Mouse (Mus musculus) midbrain, embryonic 11.5 days (tissue): ENCODE data around the gene Prickle3. TPM values are rescaled to one million over a fixed set of nuclear protein-coding genes. Genes with fewer than 3 reads are reported as not detected.
A peak's percentile ranks its signal among the peaks of the same experiment; 100 is the strongest.

Experiments used
- ATAC-seq: fragments of 200-750 bp; cut with Nextera tagmentation; 2 replicates; pipeline ENCODE4 v1.8.0; 2017; ENCODE audit warnings: moderate TSS enrichment, moderate library complexity; ENCODE audit not compliant: low FRiP score
- DNase-seq: peaks from one replicate; pipeline ENCODE4 v3.0.0; 2015; ENCODE audit warnings: low spot score; ENCODE audit errors: missing footprints
- H3K27ac ChIP-seq: fragments of 300-500 bp; sonication (generic); 2 replicates; pipeline ENCODE4 v1.5.1; 2014; ENCODE audit warnings: low read depth, low read length
- H3K27me3 ChIP-seq: fragments of 300-500 bp; sonication (generic); 2 replicates; pipeline ENCODE4 v1.6.1; 2014; ENCODE audit warnings: mild to moderate bottlenecking, low read length, moderate library complexity, mixed read lengths; ENCODE audit not compliant: control insufficient read depth, insufficient read depth
- H3K36me3 ChIP-seq: fragments of 300-500 bp; sonication (generic); 2 replicates; pipeline ENCODE4 v1.6.1; 2014; ENCODE audit warnings: mild to moderate bottlenecking, low read length, moderate library complexity, mixed read lengths; ENCODE audit not compliant: control insufficient read depth, insufficient read depth
- H3K4me1 ChIP-seq: fragments of 300-500 bp; sonication (generic); 2 replicates; pipeline ENCODE4 v1.6.1; 2014; ENCODE audit warnings: low read length; ENCODE audit not compliant: control insufficient read depth, insufficient read depth
- H3K4me2 ChIP-seq: fragments of 300-500 bp; sonication (generic); 2 replicates; pipeline ENCODE4 v1.6.1; 2014; ENCODE audit warnings: mild to moderate bottlenecking, moderate library complexity
- H3K4me3 ChIP-seq: fragments of 300-500 bp; sonication (generic); 2 replicates; pipeline ENCODE4 v1.5.1; 2014; ENCODE audit warnings: low read depth, low read length
- H3K9ac ChIP-seq: fragments of 300-500 bp; sonication (generic); 2 replicates; pipeline ENCODE4 v1.6.1; 2014; ENCODE audit warnings: low read length
- H3K9me3 ChIP-seq: fragments of 300-500 bp; sonication (generic); 2 replicates; pipeline ENCODE4 v1.6.1; 2016; ENCODE audit warnings: low read length; ENCODE audit not compliant: control insufficient read depth
- WGBS: fragments of 180-500 bp; shearing (Covaris S2); extraction: QIAGEN DNeasy Blood & Tissue Kit; methylation state at CpG from one replicate; pipeline ENCODE4 v1.1.7; 2014; 5-methylcytosine and 5-hydroxymethylcytosine counted together
- polyA plus RNA-seq: library from polyadenylated mRNA; unstranded; fragments of >200 nt; fragmentation: Nextera tagmentation; extraction: Ambion mirVana; gene quantifications from 2 replicates; pipeline ENCODE4 v1.2.1, GENCODE M21; 2014

The Prickle3 gene
- polyA plus RNA-seq, 1 experiment from 2014 or later, result 2.2 TPM

DNA sequence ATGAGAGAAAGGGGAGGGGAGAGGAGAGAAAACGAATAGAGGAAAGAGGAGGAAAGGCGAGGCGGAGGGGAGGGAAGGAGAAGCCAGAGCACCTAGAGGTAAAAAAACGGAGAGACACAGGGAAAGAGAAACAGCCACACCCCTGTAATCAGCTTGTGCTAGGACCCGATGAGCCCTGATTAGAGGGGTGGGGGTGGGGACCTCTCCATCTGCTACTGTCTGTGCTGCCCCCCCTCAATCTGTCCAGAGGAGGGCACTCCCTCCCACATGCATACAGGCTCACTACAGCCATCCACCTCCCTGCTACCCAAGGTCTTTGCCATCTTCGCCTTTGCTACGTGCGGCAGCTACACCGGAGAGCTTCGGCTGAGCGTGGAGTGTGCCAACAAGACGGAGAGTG, 16.3 kb upstream of the Prickle3 start:
- no peak overlapping the region for H3K4me3 ChIP-seq
- H3K9me3 ChIP-seq, result no peaks in the 10 kb centered on the region
- no peaks in the 10 kb centered on the region for H3K36me3 ChIP-seq
- no peaks in the 10 kb centered on the region for H3K4me1 ChIP-seq
- 49% methylated on average over 12 of the region's 12 CpGs for WGBS
- DNase-seq, result no peak
- no peak for ATAC-seq
- H3K27ac ChIP-seq, result no peak overlapping the region
- no peak overlapping the region for H3K9ac ChIP-seq
- H3K27me3 ChIP-seq, result no peaks in the 10 kb centered on the region
- H3K4me2 ChIP-seq, result 0 out of 2 replicates have a peak overlapping the region, but pooled peaks have one; percentile 4

DNA sequence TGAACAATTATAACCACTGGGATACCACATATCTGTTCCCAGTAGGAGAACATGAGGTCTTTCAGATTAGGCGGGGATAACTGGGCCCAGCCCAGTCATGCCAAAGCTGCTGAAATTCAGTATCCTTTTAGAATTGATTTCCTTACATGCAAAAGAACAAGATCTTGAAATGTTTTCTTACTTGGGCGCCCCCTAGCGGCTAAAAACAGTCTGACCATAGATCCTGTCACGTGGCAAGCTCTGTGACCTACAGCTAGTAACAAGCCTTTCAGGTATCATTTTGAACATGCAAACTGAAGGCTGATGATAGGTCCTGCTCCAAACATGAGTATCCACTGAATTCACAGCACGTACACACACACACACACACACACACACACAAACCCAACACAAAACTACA, 11.7 kb upstream of the Prickle3 start:
- no peaks in the 10 kb centered on the region for H3K36me3 ChIP-seq
- no peak overlapping the region for H3K4me2 ChIP-seq
- H3K4me1 ChIP-seq, result no peaks in the 10 kb centered on the region
- no peaks in the 10 kb centered on the region for H3K27me3 ChIP-seq
- DNase-seq (peak; percentile 95), ATAC-seq (no peak)
- no peak overlapping the region for H3K9ac ChIP-seq
- WGBS, result 7% methylated on average over 5 of the region's 5 CpGs
- H3K4me3 ChIP-seq, result no peak overlapping the region
- H3K27ac ChIP-seq, result no peak overlapping the region
- H3K9me3 ChIP-seq, result no peaks in the 10 kb centered on the region

DNA sequence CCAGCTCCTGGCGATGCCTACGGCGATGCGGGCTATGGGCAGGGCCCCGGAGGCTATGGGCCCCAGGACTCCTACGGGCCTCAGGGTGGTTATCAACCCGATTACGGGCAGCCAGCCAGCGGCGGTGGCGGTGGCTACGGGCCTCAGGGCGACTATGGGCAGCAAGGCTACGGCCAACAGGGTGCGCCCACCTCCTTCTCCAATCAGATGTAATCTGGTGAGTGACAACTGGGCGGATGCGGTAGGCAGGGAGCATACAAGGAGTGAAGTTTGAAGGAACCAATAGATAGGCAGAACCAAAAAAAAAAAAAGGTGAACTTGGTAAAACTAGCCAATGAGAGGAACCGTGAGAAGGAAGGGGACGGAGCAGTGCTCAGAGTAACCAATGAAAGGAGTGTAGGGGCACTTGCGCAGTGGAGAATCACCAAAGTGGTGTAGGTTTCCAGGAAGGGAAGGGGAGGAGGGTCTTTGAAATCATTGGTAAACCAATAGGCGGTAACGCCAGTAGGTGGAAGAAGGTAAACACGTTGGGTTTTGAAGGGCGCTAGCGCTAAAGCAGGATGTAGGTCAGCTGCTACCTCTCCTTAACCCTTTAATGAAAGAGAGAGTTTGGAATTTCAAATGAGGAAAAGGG, 8.3 kb upstream of the Prickle3 start:
- Histone ChIP-seq H3K4me1 (no peaks in the 10 kb centered on the region), H3K9ac (peak overlapping the region; percentile 53), H3K36me3 (no peaks in the 10 kb centered on the region), H3K9me3 (no peaks in the 10 kb centered on the region), H3K4me2 (peak overlapping the region; percentile 46), H3K4me3 (peak overlapping the region; percentile 29), H3K27ac (no peak overlapping the region; the same call in 1 of the 2 replicates), H3K27me3 (no peaks in the 10 kb centered on the region)
- DNase-seq (peak; percentile 90), ATAC-seq (peak; percentile 97)
- WGBS, result 13% methylated on average over 25 of the region's 25 CpGs

GRCm38 (mm10) chrX:7658031-7658784, 1.1 kb downstream of the Prickle3 start:
- DNase-seq, result no peak
- no peak overlapping the region for H3K4me3 ChIP-seq
- ATAC-seq, result peak; percentile 46; the same call in 1 of the 2 replicates
- 26% methylated on average over 14 of the region's 15 CpGs for WGBS
- H3K9ac ChIP-seq, result peak overlapping the region; percentile 30
- H3K9me3 ChIP-seq, result no peaks in the 10 kb centered on the region
- peaks cover 6% of the 10 kb centered on the region; the same call in 1 of the 2 replicates for H3K4me1 ChIP-seq
- peak overlapping the region; percentile 42; the same call in 1 of the 2 replicates for H3K4me2 ChIP-seq
- H3K27ac ChIP-seq, result no peak overlapping the region
- no peaks in the 10 kb centered on the region for H3K36me3 ChIP-seq
- H3K27me3 ChIP-seq, result no peaks in the 10 kb centered on the region

DNA sequence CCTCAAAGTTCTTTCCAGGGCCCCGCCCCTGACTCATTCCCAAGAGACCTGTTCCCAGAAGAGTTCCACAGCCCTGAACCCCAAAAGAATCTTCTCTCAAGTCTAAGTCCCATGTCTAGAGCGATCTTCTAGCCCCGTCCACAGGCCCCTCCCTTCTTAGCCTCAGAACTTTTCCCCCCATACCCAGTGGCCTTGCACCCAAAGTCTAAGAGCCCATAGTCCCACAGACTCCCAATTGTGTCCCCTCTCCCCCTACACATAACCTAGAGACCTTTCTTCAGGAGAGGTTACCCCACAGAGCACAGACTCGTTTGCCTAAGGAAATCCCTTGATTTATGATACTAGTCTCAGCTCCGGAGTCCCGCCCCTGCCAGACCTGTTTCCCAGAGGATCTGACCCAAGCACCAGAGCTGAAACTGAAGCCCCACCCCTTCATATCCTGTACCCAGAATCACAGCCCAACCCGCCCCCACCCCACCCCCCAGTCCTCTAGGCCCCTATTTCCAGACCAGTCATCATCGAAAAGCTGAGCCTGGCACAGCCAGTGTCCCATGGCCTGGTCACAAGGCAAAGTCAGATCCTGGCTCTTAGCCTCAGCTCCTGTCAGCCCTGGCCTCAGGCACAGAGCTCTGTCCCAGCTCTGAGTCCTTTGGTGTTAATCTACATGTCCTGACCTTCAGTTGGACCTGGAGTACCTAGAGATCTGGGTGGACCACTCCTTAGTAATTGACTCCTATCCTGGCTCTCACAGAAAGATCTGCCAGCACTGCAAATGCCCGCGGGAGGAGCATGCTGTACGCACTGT, 1.9 kb downstream of the Prickle3 start:
- Histone ChIP-seq H3K27me3 (no peaks in the 10 kb centered on the region), H3K4me1 (peaks cover 6% of the 10 kb centered on the region; the same call in 1 of the 2 replicates), H3K9ac (no peak overlapping the region), H3K27ac (no peak overlapping the region), H3K36me3 (no peaks in the 10 kb centered on the region), H3K4me2 (no peak overlapping the region; the same call in 1 of the 2 replicates), H3K4me3 (no peak overlapping the region), H3K9me3 (no peaks in the 10 kb centered on the region)
- peak; percentile 22; the same call in 1 of the 2 replicates for ATAC-seq
- 63% methylated on average over 11 of the region's 11 CpGs for WGBS
- DNase-seq, result peak; percentile 86

- ATAC-seq (no peak), DNase-seq (no peak)
- Histone ChIP-seq H3K27me3 (no peaks in the 10 kb centered on the region), H3K9me3 (no peaks in the 10 kb centered on the region), H3K4me2 (no peak overlapping the region), H3K36me3 (no peaks in the 10 kb centered on the region), H3K9ac (no peak overlapping the region), H3K4me3 (no peak overlapping the region), H3K27ac (no peak overlapping the region), H3K4me1 (peaks cover 6% of the 10 kb centered on the region; the same call in 1 of the 2 replicates)
- 84% methylated on average over 4 of the region's 4 CpGs for WGBS
Observed at GRCm38 (mm10) chrX:7661086-7661485, 4.0 kb downstream of the Prickle3 start.

DNA sequence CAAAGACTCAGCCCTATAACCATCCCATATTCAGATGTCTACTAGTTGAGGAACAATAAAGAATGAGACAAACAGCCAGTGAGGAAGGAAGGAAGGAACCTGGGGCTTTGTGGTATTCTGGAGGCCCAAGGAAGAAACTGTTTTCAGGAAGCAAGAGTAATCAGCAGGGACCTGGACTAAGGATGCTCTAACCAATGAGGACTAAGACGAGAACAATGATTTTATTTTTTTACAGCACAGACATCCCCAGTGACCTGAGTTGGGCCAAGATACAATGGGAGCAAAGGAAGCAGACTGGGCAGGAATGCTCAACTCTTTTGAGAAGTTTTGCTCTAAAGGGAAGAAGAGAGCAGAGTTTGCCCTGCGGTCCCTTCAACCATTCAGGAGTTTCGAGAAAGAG, 5.9 kb downstream of the Prickle3 start:
- H3K27ac ChIP-seq, result no peak overlapping the region
- H3K9me3 ChIP-seq, result no peaks in the 10 kb centered on the region
- WGBS, result 78% methylated on average over 3 of the region's 3 CpGs
- DNase-seq (no peak), ATAC-seq (no peak)
- peaks cover 6% of the 10 kb centered on the region; the same call in 1 of the 2 replicates for H3K4me1 ChIP-seq
- H3K4me3 ChIP-seq, result no peak overlapping the region
- H3K9ac ChIP-seq, result no peak overlapping the region
- no peaks in the 10 kb centered on the region for H3K27me3 ChIP-seq
- no peak overlapping the region for H3K4me2 ChIP-seq
- no peaks in the 10 kb centered on the region for H3K36me3 ChIP-seq

- H3K36me3 ChIP-seq, result no peaks in the 10 kb centered on the region
- H3K9ac ChIP-seq, result no peak overlapping the region
- DNase-seq (no peak), ATAC-seq (no peak)
- H3K4me2 ChIP-seq, result no peak overlapping the region
- WGBS, result 90% methylated on average over 11 of the region's 11 CpGs
- H3K27ac ChIP-seq, result no peak overlapping the region
- no peaks in the 10 kb centered on the region for H3K4me1 ChIP-seq
- H3K27me3 ChIP-seq, result no peaks in the 10 kb centered on the region
- H3K4me3 ChIP-seq, result no peak overlapping the region
- no peaks in the 10 kb centered on the region for H3K9me3 ChIP-seq
Observed at GRCm38 (mm10) chrX:7664791-7665190, 7.7 kb downstream of the Prickle3 start.
